Mouse (Mus musculus): ENCODE results near the gene Baz2b. TPM values are rescaled to one million over a fixed set of nuclear protein-coding genes. Genes with fewer than 3 reads are reported as not detected.
"Not testable (repeated sequence)": the region's sequence is repeated elsewhere in the genome, so short reads cannot be mapped to it uniquely, and the experiment has no call there.

Baz2b gene
- total RNA-seq, 2 experiments from 2014 or later: 57.1 to 64.2 TPM

DNA sequence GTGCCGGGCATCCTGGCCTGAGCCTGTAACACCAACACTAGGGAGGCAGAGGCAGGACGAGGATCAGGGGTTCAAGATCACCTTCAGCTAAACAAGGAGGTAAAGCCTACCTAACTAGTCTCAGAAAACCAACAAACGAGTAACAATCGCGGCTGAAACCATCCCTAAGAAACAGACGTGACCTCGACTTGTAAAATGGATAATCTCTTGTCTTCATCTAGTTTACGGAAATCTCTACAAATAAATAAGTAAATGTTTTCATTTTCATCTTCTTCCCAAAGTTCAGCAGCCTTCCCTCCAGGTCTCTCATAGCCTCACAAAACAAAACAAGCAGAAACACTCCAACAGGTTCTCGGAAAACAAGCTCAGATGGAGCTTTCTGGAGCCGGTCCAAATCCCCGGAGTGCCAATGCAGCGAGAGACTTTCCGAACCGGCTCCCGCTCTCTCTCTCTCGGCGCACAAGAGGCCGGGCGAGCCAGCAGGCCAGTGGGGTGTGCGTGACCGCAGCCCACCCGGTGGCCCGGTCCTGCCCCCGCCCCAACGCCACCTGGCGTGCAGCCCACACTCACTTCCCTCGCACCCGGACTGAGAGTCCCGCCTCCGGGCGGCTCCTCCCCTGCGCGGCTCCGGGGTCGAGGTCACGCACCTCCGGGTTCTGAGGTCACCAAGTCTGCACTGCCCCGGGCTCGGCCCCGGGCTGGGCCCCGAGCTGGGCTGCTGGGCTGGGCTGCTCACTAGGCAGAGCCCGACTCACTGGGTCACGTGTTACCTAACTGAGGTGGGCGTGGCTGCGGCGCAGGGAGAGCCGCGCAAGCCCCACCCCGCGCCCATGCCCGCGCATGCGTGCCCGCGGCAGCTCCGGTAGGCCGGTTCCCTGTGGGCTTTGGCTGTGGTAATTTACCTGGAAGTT is 327.6 kb downstream of the Baz2b start, which contains the start of gene Wdsub1:
Wdsub1 (minus strand) TSS at position 761 of the 911 bp plus-strand sequence.
- peak; percentile 84 to 95 for DNase-seq (ENCODE audit: low spot score in 2 of 2)

DNA sequence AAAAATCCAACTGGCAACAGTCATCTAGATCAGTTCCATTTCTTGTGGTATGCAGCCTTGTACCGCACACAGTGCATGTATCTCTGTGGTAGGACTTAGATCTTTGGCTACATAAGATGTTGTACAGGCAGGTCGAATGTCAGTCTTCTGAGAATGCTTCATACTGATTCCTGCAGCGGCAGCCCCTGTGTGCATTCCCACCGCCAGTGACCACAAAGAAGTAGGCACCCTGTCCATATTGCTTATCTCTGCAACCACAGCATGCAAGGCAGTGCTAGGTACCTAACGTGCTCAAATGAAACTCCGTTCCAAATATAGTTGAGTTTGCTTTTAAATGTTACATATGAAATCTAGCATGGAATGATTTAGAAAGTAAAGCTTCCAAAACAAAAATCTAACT is 328.2 kb downstream of the Baz2b start:
- DNase-seq (ENCODE audit: low spot score in 2 of 2): no peak

DNA sequence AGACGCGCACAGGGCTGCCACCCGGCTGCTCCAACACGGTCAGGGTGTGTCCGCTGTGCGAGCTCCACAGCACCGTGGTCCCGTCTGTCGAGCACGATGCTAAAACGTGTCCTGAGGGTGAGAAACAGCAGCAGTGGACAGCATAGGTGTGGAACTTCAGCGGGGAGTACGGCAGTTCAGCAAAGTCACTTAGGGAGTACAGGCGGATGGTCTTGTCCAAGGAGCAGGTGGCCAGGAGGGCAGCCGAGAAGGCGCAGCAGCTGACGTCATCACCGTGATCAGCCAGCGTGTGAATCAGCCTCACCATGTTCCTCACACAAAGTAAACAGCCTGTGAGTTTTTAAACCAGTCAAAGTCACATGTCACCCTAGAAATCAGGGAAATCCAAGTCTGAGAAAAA is 331.4 kb downstream of the Baz2b start:
- DNase-seq (ENCODE audit: low spot score in 2 of 2): no peak

DNA sequence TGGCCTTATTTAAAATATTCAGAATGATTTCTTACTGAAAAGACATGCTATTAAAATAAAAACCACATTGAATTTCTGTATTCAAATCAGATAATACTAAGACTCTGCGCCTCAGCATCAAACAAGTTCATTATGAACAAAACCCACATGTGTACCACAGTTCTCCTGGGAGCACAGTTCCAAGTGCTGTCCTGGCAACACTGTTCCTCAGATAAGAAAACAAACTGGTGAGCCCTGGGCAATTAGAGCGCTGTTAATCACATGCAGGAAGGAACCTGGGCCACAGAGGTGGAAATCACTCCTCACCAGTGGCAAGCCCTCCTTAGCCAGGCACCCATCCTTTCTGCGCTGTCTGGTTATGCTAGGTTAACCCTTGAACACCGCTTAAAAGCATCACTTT is 332.3 kb downstream of the Baz2b start:
- DNase-seq (ENCODE audit: low spot score in 2 of 2): no peak

DNA sequence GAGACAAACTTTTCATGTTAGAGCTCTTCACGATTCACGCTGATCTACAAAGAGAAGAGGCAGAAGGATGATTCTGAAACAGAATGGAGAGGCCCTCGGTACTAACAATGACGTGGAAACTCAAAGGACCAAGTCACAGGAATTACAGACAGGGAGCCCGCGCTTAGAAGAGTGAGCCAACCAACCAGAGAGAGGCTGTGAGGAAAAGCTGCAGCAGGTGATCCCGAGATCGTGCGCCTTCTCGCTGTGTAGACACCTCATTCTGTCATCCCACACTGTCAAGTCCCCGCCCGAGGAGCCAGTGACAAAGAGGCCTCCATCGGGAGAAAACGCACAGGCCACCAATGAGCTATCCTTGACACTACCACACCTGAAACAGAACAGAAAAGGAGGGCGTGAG is 333.2 kb downstream of the Baz2b start:
- DNase-seq (ENCODE audit: low spot score in 2 of 2): no peak

DNA sequence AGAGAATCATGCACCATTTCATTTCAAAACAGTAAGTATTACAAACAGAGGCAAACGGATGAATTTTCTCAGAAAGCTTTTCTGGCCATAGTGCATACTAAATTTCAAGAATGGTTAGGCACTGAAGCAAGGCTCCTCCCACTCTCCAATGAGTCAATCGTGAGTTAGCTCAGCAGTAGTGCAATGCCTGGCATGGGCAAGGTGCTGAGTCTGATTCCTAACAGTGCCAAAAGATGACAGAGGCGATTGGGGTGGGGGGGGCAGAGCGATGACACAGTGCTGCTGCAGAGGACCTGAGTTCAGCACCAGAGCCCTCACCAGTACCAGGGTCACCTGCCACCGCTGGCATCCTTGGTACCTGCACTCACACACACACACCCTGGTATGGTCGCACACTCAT is 339.1 kb downstream of the Baz2b start:
- DNase-seq (ENCODE audit: low spot score in 2 of 2): no peak

DNA sequence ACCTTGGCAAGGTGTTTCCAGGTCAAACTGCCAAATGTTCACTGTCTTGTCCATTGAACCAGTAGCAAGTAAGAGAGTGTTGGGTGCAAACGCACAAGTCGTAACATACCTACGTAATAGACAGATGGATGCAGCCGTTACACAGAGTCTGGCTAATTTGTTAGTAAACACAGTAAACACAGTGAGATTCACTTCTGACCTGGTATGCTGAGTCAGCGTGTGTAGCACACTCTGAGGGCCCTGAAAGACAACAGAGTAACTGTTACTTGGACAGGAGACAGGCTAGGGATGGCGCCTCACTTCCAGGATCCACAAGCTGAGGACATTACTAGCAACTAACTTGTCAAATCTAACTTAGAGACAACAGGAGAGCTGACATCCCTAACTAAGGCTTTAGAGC is 347.0 kb downstream of the Baz2b start:
- no peak for DNase-seq (ENCODE audit: low spot score in 2 of 2)

DNA sequence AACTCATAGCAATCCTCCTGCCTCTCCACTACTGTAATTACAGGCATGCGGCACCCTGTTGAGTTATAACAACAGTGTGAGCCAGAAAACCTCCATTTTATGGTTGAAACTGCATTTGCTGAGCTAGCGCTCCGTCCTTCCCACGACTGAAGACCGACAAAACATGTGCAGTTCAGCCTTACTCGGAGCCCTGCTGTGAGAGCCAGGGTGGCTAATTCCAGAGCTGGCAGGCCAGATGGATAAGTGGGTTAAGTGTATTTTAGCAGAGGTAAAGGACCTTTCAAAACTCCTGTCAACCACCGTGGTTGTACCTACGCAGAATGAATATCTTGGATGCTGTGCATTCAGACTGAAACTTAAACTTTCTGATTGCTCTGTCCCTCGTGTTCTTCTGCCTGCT is 355.3 kb downstream of the Baz2b start:
- DNase-seq (ENCODE audit: low spot score in 2 of 2): no peak

DNA sequence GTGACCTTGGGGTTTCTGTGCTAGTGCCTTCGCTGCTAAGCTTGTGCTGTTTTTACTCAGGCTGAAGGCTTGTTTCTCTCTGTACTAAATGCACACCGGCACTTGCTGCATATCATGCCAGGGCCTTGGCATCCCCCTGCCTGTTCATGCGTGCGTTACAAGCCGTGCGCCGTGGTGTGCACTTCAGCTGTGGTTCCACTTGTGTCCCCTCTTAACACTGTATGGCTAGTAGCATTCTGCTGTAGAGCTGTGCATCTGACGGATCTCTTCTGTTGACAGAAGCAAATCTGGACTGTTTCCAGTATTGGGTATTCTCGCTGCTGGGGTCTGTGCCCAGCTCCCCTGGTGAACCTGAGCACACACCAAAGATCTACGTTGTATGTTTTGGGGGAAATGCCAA is 356.1 kb downstream of the Baz2b start:
- DNase-seq (ENCODE audit: low spot score in 2 of 2): no peak

DNA sequence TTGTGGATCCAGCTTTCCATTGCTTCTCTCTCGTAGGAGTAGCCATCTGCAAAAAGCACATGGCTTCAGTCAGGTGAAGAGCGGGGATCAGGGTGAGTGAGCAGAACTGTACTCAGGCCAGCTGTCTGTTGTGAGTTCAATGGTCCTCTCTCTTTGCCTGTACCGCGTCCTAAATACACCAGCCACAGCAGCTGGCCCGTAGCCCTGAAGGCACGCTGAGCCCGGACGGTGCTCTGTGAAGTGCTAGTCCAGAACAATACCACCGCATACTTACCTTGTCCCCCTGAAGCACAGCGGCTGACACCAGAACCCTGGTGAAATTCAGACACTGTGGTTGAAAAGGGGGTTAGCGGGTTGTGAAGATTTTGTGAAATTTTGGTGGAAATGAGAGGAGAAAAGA is 356.7 kb downstream of the Baz2b start:
- no peak for DNase-seq (ENCODE audit: low spot score in 2 of 2)

DNA sequence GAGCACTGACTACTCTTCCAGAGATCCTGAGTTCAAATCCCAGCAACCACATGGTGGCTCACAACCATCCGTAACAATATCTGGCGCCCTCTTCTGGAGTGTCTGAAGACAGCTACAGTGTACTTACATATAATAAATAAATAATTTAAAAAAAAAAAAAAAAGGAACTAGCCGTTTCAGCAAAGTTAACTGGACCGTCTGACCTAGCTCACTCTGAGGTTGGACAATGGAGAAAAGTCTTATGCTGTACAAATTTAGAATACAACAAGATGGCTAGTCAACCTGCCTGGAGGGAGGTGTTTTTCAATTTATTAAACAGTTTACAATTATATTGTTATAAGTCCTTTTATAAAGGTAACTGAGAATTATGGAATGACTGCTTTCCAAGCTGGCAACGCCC is 357.8 kb downstream of the Baz2b start:
- not testable (repeated sequence) for DNase-seq (ENCODE audit: low spot score in 2 of 2)

Other genes starting within 250 kb of the Baz2b start
- gene March7, start within 50 bp of the Baz2b start, total RNA-seq (2021): 10 to 100 TPM; 47.9 to 54.6 TPM
- 10 to 100 TPM; 17.8 to 18.8 TPM for gene Cd302, start 74.6 kb upstream of the Baz2b start, total RNA-seq (2021)
- gene Ly75, start 173.5 kb upstream of the Baz2b start, total RNA-seq (2021): under 1 TPM; 0.21 to 0.25 TPM